Mouse (Mus musculus) small intestine, adult 2 months (tissue): ENCODE results near the gene Sycp2.

ENCODE experiments used
- CTCF ChIP-seq: fragments of 200-500 bp; IDR thresholded peaks from 2 replicates; pipeline ENCODE4 v1.5.1; 2012; ENCODE audit warnings: low read depth, mild to moderate bottlenecking, control low read depth, inconsistent platforms, low read length, moderate library complexity, mixed read lengths; ENCODE audit not compliant: insufficient replicate concordance, insufficient read length; ENCODE audit errors: extremely low read depth
- POLR2A ChIP-seq: fragments of 200-500 bp; IDR thresholded peaks from 2 replicates; pipeline ENCODE4 v1.6.1; 2012; ENCODE audit warnings: low read depth, mild to moderate bottlenecking, control low read depth, inconsistent platforms, low read length, moderate library complexity

- TF ChIP-seq CTCF: no peak
- no peak for TF ChIP-seq POLR2A
Observed at GRCm38 (mm10) chr2:178416427-178416826, 8.9 kb upstream of the Sycp2 start.
